Mouse (Mus musculus) liver, adult 2 months (tissue): ENCODE results near the gene Tspan33.

Source experiments
- CTCF ChIP-seq: fragments of 200-500 bp; IDR thresholded peaks from 2 replicates; pipeline ENCODE4 v1.5.1; 2011; ENCODE audit warnings: low read depth, low read length, control low read depth
- POLR2A ChIP-seq: fragments of 200-500 bp; IDR thresholded peaks from 2 replicates; pipeline ENCODE4 v1.6.1; 2011; ENCODE audit warnings: low read length, control low read depth; ENCODE audit not compliant: insufficient read depth; ENCODE audit errors: extremely low read depth

GRCm38 (mm10) chr6:29693953-29694352 is at the start of gene Tspan33:
- TF ChIP-seq CTCF = no peak
- peak; percentile 49; the same call in 1 of the 2 replicates for TF ChIP-seq POLR2A
